Mouse (Mus musculus) forelimb bud, embryonic 11.5 days (tissue): ENCODE results near the gene March1.

Experiments
- DNase-seq: peaks from one replicate; pipeline ENCODE4 v3.0.0-alpha.2; 2012; ENCODE audit warnings: low read depth, low spot score

March1 gene

DNA sequence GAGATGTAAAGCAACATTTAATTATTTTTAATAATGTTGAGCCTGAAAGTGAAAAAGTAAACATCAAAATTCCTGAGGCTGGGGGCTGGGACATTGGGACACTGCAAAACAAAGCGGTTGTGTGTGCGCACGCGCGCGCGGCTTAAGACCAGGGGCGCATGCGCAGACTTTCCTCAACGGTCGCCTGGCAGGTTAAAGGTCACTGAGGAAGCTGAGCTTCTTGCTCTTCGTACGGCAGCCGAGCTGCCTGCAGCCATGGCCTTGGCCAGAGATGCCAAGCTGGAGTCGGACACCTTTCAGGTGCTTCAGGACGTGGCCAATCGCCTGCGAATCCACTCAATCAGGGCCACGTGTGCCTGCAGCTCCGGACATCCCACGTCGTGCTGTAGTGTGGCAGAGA is 893.8 kb downstream of the March1 start, which contains the start of gene Tktl2:
Gene Tktl2, plus strand, starts transcription at position 220 of the 400 bp plus-strand sequence.
- no peak for DNase-seq

DNA sequence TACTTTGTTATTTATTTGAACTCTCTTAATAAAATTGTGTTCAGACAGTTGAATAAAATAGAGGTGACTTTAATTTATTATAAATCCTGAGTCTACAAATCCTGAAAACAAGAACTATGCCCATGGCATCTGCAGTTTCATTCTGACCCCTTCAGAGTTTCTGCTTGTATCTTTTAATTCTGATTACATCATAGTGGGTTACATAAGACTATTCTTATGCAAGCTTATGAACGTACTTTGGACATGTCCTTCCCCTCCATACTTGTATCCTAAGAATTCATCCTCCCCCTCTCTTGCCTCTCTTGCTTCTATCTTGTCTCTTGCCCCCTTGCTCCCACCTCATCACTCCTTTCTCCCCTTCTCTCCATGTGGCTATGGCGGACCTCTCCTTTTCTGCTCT is 901.4 kb downstream of the March1 start:
- DNase-seq, result no peak

- no peak for DNase-seq
Observed at GRCm38 (mm10) chr8:66520576-66520975, 902.9 kb downstream of the March1 start.
